Mouse (Mus musculus): ENCODE measurements around the gene Ank3. TPM values are rescaled to one million over a fixed set of nuclear protein-coding genes. Genes with fewer than 3 reads are reported as not detected.

Ank3 gene
- polyA plus RNA-seq, 1 experiment from 2014 or later, result 60.0 TPM

- H3K4me3 ChIP-seq (ENCODE audit: low read depth, low read length), result no peak overlapping the region
- ATAC-seq (peak; percentile 42; the same call in 1 of the 2 replicates), DNase-seq (ENCODE audit: low spot score) (no peak)
- no peaks in the 10 kb centered on the region for H3K36me3 ChIP-seq (ENCODE audit: control insufficient read depth, insufficient read depth, low read length)
- no peaks in the 10 kb centered on the region for H3K4me1 ChIP-seq (ENCODE audit: control insufficient read depth, insufficient read depth, low read length)
- H3K27me3 ChIP-seq (replicated peaks; ENCODE audit: control insufficient read depth, insufficient read depth, low read length), result no peaks in the 10 kb centered on the region
- no peaks in the 10 kb centered on the region for H3K9me3 ChIP-seq (replicated peaks; ENCODE audit: control insufficient read depth, low read length)
- H3K9ac ChIP-seq (ENCODE audit: low read length), result no peak overlapping the region
- H3K27ac ChIP-seq (ENCODE audit: low read depth, low read length), result no peak overlapping the region
- no peak overlapping the region for H3K4me2 ChIP-seq (ENCODE audit: low read length)
- 15% methylated on average over 13 of the region's 13 CpGs for WGBS
Observed at GRCm38 (mm10) chr10:69556278-69556677, 157.7 kb downstream of the Ank3 start.

GRCm38 (mm10) chr10:69560237-69560636, 161.7 kb downstream of the Ank3 start:
- no peak overlapping the region for H3K4me2 ChIP-seq (ENCODE audit: low read length)
- H3K9ac ChIP-seq (ENCODE audit: low read length), result no peak overlapping the region
- ATAC-seq (no peak), DNase-seq (ENCODE audit: low spot score) (no peak)
- no peaks in the 10 kb centered on the region for H3K36me3 ChIP-seq (ENCODE audit: control insufficient read depth, insufficient read depth, low read length)
- H3K9me3 ChIP-seq (replicated peaks; ENCODE audit: control insufficient read depth, low read length), result no peaks in the 10 kb centered on the region
- no peak overlapping the region for H3K27ac ChIP-seq (ENCODE audit: low read depth, low read length)
- no peaks in the 10 kb centered on the region for H3K4me1 ChIP-seq (ENCODE audit: control insufficient read depth, insufficient read depth, low read length)
- H3K4me3 ChIP-seq (ENCODE audit: low read depth, low read length), result no peak overlapping the region
- 66% methylated on average over 1 of the region's 1 CpGs for WGBS
- no peaks in the 10 kb centered on the region for H3K27me3 ChIP-seq (replicated peaks; ENCODE audit: control insufficient read depth, insufficient read depth, low read length)

- H3K4me2 ChIP-seq (ENCODE audit: low read length), result no peak overlapping the region
- H3K4me1 ChIP-seq (ENCODE audit: control insufficient read depth, insufficient read depth, low read length), result no peaks in the 10 kb centered on the region
- DNase-seq (ENCODE audit: low spot score) (no peak), ATAC-seq (no peak)
- H3K9me3 ChIP-seq (replicated peaks; ENCODE audit: control insufficient read depth, low read length), result no peaks in the 10 kb centered on the region
- H3K9ac ChIP-seq (ENCODE audit: low read length), result no peak overlapping the region
- no peak overlapping the region for H3K4me3 ChIP-seq (ENCODE audit: low read depth, low read length)
- no peaks in the 10 kb centered on the region for H3K36me3 ChIP-seq (ENCODE audit: control insufficient read depth, insufficient read depth, low read length)
- no peak overlapping the region for H3K27ac ChIP-seq (ENCODE audit: low read depth, low read length)
- 91% methylated on average over 3 of the region's 4 CpGs for WGBS
- no peaks in the 10 kb centered on the region for H3K27me3 ChIP-seq (replicated peaks; ENCODE audit: control insufficient read depth, insufficient read depth, low read length)
Observed at GRCm38 (mm10) chr10:69562931-69563330, 164.4 kb downstream of the Ank3 start.

GRCm38 (mm10) chr10:69565052-69565451, 166.5 kb downstream of the Ank3 start:
- Histone ChIP-seq H3K36me3 (ENCODE audit: control insufficient read depth, insufficient read depth, low read length) (no peaks in the 10 kb centered on the region), H3K4me1 (ENCODE audit: control insufficient read depth, insufficient read depth, low read length) (no peaks in the 10 kb centered on the region), H3K9ac (ENCODE audit: low read length) (no peak overlapping the region), H3K4me2 (ENCODE audit: low read length) (no peak overlapping the region), H3K27ac (ENCODE audit: low read depth, low read length) (no peak overlapping the region), H3K27me3 (replicated peaks; ENCODE audit: control insufficient read depth, insufficient read depth, low read length) (no peaks in the 10 kb centered on the region), H3K9me3 (replicated peaks; ENCODE audit: control insufficient read depth, low read length) (no peaks in the 10 kb centered on the region), H3K4me3 (ENCODE audit: low read depth, low read length) (no peak overlapping the region)
- WGBS, result 89% methylated on average over 4 of the region's 4 CpGs
- DNase-seq (ENCODE audit: low spot score) (no peak), ATAC-seq (no peak)

- ATAC-seq (no peak), DNase-seq (ENCODE audit: low spot score) (no peak)
- H3K9me3 ChIP-seq (replicated peaks; ENCODE audit: control insufficient read depth, low read length), result no peaks in the 10 kb centered on the region
- H3K27me3 ChIP-seq (replicated peaks; ENCODE audit: control insufficient read depth, insufficient read depth, low read length), result no peaks in the 10 kb centered on the region
- H3K36me3 ChIP-seq (ENCODE audit: control insufficient read depth, insufficient read depth, low read length), result no peaks in the 10 kb centered on the region
- no peak overlapping the region for H3K27ac ChIP-seq (ENCODE audit: low read depth, low read length)
- H3K4me1 ChIP-seq (ENCODE audit: control insufficient read depth, insufficient read depth, low read length), result peaks cover 31% of the 10 kb centered on the region
- WGBS, result 94% methylated on average over 5 of the region's 5 CpGs
- H3K4me3 ChIP-seq (ENCODE audit: low read depth, low read length), result no peak overlapping the region
- H3K4me2 ChIP-seq (ENCODE audit: low read length), result no peak overlapping the region
- H3K9ac ChIP-seq (ENCODE audit: low read length), result no peak overlapping the region
Observed at GRCm38 (mm10) chr10:69568976-69569375, 170.4 kb downstream of the Ank3 start.

GRCm38 (mm10) chr10:69569740-69570139, 171.2 kb downstream of the Ank3 start:
- ATAC-seq (no peak), DNase-seq (ENCODE audit: low spot score) (no peak)
- Histone ChIP-seq H3K4me3 (ENCODE audit: low read depth, low read length) (no peak overlapping the region), H3K27me3 (replicated peaks; ENCODE audit: control insufficient read depth, insufficient read depth, low read length) (no peaks in the 10 kb centered on the region), H3K4me2 (ENCODE audit: low read length) (no peak overlapping the region), H3K9ac (ENCODE audit: low read length) (no peak overlapping the region), H3K36me3 (ENCODE audit: control insufficient read depth, insufficient read depth, low read length) (no peaks in the 10 kb centered on the region), H3K27ac (ENCODE audit: low read depth, low read length) (no peak overlapping the region), H3K4me1 (ENCODE audit: control insufficient read depth, insufficient read depth, low read length) (peaks cover 39% of the 10 kb centered on the region), H3K9me3 (replicated peaks; ENCODE audit: control insufficient read depth, low read length) (no peaks in the 10 kb centered on the region)
- WGBS, result 82% methylated on average over 8 of the region's 8 CpGs

GRCm38 (mm10) chr10:69570466-69571288, 172.1 kb downstream of the Ank3 start:
- H3K9me3 ChIP-seq (replicated peaks; ENCODE audit: control insufficient read depth, low read length), result no peaks in the 10 kb centered on the region
- H3K4me3 ChIP-seq (ENCODE audit: low read depth, low read length), result peak overlapping the region; percentile 13; the same call in 1 of the 2 replicates
- 39% methylated on average over 18 of the region's 18 CpGs for WGBS
- peaks cover 39% of the 10 kb centered on the region for H3K4me1 ChIP-seq (ENCODE audit: control insufficient read depth, insufficient read depth, low read length)
- no peak overlapping the region for H3K27ac ChIP-seq (ENCODE audit: low read depth, low read length)
- DNase-seq (ENCODE audit: low spot score), result no peak
- H3K27me3 ChIP-seq (replicated peaks; ENCODE audit: control insufficient read depth, insufficient read depth, low read length), result no peaks in the 10 kb centered on the region
- no peak for ATAC-seq
- peak overlapping the region; percentile 47 for H3K4me2 ChIP-seq (ENCODE audit: low read length)
- H3K36me3 ChIP-seq (ENCODE audit: control insufficient read depth, insufficient read depth, low read length), result no peaks in the 10 kb centered on the region
- no peak overlapping the region for H3K9ac ChIP-seq (ENCODE audit: low read length)

- Histone ChIP-seq H3K27ac (ENCODE audit: low read depth, low read length) (no peak overlapping the region), H3K9ac (ENCODE audit: low read length) (peak overlapping the region; percentile 33; the same call in 1 of the 2 replicates), H3K4me1 (ENCODE audit: control insufficient read depth, insufficient read depth, low read length) (peaks cover 39% of the 10 kb centered on the region), H3K4me3 (ENCODE audit: low read depth, low read length) (peak overlapping the region; percentile 13; the same call in 1 of the 2 replicates), H3K4me2 (ENCODE audit: low read length) (peak overlapping the region; percentile 47), H3K27me3 (replicated peaks; ENCODE audit: control insufficient read depth, insufficient read depth, low read length) (no peaks in the 10 kb centered on the region), H3K9me3 (replicated peaks; ENCODE audit: control insufficient read depth, low read length) (no peaks in the 10 kb centered on the region), H3K36me3 (ENCODE audit: control insufficient read depth, insufficient read depth, low read length) (no peaks in the 10 kb centered on the region)
- no peak for ATAC-seq
- no peak for DNase-seq (ENCODE audit: low spot score)
- WGBS, result under 1% methylated on average over 8 of the region's 8 CpGs
Observed at GRCm38 (mm10) chr10:69571422-69571821, 172.8 kb downstream of the Ank3 start.

GRCm38 (mm10) chr10:69571972-69572371, 173.4 kb downstream of the Ank3 start:
- Histone ChIP-seq H3K27me3 (replicated peaks; ENCODE audit: control insufficient read depth, insufficient read depth, low read length) (no peaks in the 10 kb centered on the region), H3K9ac (ENCODE audit: low read length) (peak overlapping the region; percentile 33; the same call in 1 of the 2 replicates), H3K27ac (ENCODE audit: low read depth, low read length) (no peak overlapping the region), H3K36me3 (ENCODE audit: control insufficient read depth, insufficient read depth, low read length) (no peaks in the 10 kb centered on the region), H3K9me3 (replicated peaks; ENCODE audit: control insufficient read depth, low read length) (no peaks in the 10 kb centered on the region), H3K4me2 (ENCODE audit: low read length) (peak overlapping the region; percentile 47), H3K4me1 (ENCODE audit: control insufficient read depth, insufficient read depth, low read length) (peaks cover 39% of the 10 kb centered on the region), H3K4me3 (ENCODE audit: low read depth, low read length) (peak overlapping the region; percentile 13; the same call in 1 of the 2 replicates)
- 4% methylated on average over 9 of the region's 9 CpGs for WGBS
- ATAC-seq (no peak), DNase-seq (ENCODE audit: low spot score) (peak; percentile 51)

Data from forebrain, embryonic 14.5 days (tissue).